Mouse (Mus musculus) adrenal gland, adult 18-20 months (tissue): ENCODE data around the gene Fads6. TPM values are rescaled to one million over a fixed set of nuclear protein-coding genes. Genes with fewer than 3 reads are reported as not detected.

Source experiments
- microRNA-seq, 2 experiments: library from miRNA; unstranded; fragments of <30 nt; microRNA quantifications; one replicate each; pipeline ENCODE4 v1.2.0; 2021; ENCODE audit warnings: borderline number of aligned reads in 2 of 2
- total RNA-seq, 2 experiments: library from RNA; stranded (reverse); gene quantifications; 1 replicate in 1 of 2; 2 replicates in 1 of 2; pipeline ENCODE4 v1.2.3; 2021

The Fads6 gene
- total RNA-seq, 2 experiments from 2014 or later: 43.9 to 59.6 TPM

Small RNA genes within 50 kb of the gene (microRNA-seq; reads per million reads assigned to microRNA genes)
- 0 reads per million in 2 experiments for gene Gm25837

Other genes starting within 250 kb of the Fads6 start
- 10 to 100 TPM in 1 of 2 experiments, 1 to 10 TPM in 1; 8.6 to 10.5 TPM for gene Cd300ld3, start 249.3 kb downstream of the Fads6 start, total RNA-seq
- gene Cd300e, start 235.5 kb downstream of the Fads6 start, total RNA-seq: under 1 TPM; 0.46 to 0.64 TPM
- 1 to 10 TPM in 1 of 2 experiments, under 1 TPM in 1; 0.76 to 1.3 TPM for gene Rab37, start 206.2 kb downstream of the Fads6 start, total RNA-seq
- 1 to 10 TPM; 1.3 to 2.5 TPM for gene Cd300lf, start 163.7 kb downstream of the Fads6 start, total RNA-seq
- 10 to 100 TPM; 17.2 to 19.3 TPM for gene Slc9a3r1, start 134.3 kb downstream of the Fads6 start, total RNA-seq
- 10 to 100 TPM; 20.3 to 20.7 TPM for gene Tmem104, start 110.2 kb downstream of the Fads6 start, total RNA-seq
- gene Nat9, start 109.8 kb downstream of the Fads6 start, total RNA-seq: 10 to 100 TPM; 26.2 to 27.6 TPM
- 10 to 100 TPM in 1 of 2 experiments, 1 to 10 TPM in 1; 2.2 to 10.6 TPM for gene Grin2c, start 30.4 kb downstream of the Fads6 start, total RNA-seq
- 1,000 to 10,000 TPM; 1,063 to 1,343 TPM for gene Fdxr, start 20.6 kb downstream of the Fads6 start, total RNA-seq
- gene Otop2, start 9.5 kb upstream of the Fads6 start, total RNA-seq: not detected
- gene Ush1g, start 24.4 kb upstream of the Fads6 start, total RNA-seq: under 1 TPM; 0.36 to 0.74 TPM
- not detected for gene Otop3, start 37.1 kb upstream of the Fads6 start, total RNA-seq
- gene Hid1, start 70.1 kb upstream of the Fads6 start, total RNA-seq: 10 to 100 TPM; 31.4 to 65.8 TPM
- gene Cdr2l, start 84.3 kb upstream of the Fads6 start, total RNA-seq: 100 to 1,000 TPM; 159 to 181 TPM
- gene Mrpl58, start 106.1 kb upstream of the Fads6 start, total RNA-seq: 100 to 1,000 TPM; 133 to 137 TPM
- gene Atp5h, start 122.3 kb upstream of the Fads6 start, total RNA-seq: 100 to 1,000 TPM; 595 to 747 TPM
- 10 to 100 TPM; 44.1 to 71.4 TPM for gene Kctd2, start 122.5 kb upstream of the Fads6 start, total RNA-seq
- gene Trim80, start 142.9 kb upstream of the Fads6 start, total RNA-seq: under 1 TPM; 0.20 to 0.61 TPM
- gene Slc16a5, start 164.8 kb upstream of the Fads6 start, total RNA-seq: not detected
- 10 to 100 TPM in 1 of 2 experiments, 1 to 10 TPM in 1; 7.9 to 11.1 TPM for gene Armc7, start 178.0 kb upstream of the Fads6 start, total RNA-seq
- 100 to 1,000 TPM in 1 of 2 experiments, 10 to 100 TPM in 1; 68.7 to 154 TPM for gene Nt5c, start 194.2 kb upstream of the Fads6 start, total RNA-seq
- 10 to 100 TPM; 81.3 to 86.5 TPM for gene Jpt1, start 216.7 kb upstream of the Fads6 start, total RNA-seq
- 100 to 1,000 TPM; 219 to 240 TPM for gene Sumo2, start 238.6 kb upstream of the Fads6 start, total RNA-seq